Mouse (Mus musculus) embryo, embryonic 10.5 days (tissue): ENCODE data around the gene Ntng2.
A peak's percentile ranks its signal among the peaks of the same experiment; 100 is the strongest.

Source experiments
- DNase-seq: peaks from one replicate; pipeline ENCODE4 v3.0.0-alpha.2; 2015; ENCODE audit warnings: low spot score

The Ntng2 gene

GRCm38 (mm10) chr2:29237623-29238022 is 15.2 kb downstream of the Ntng2 start:
- DNase-seq: peak; percentile 68

- DNase-seq: no peak
Observed at GRCm38 (mm10) chr2:29235811-29236210, 17.0 kb downstream of the Ntng2 start.

GRCm38 (mm10) chr2:29235026-29235425 is 17.8 kb downstream of the Ntng2 start:
- DNase-seq: no peak

GRCm38 (mm10) chr2:29234002-29234401 is 18.8 kb downstream of the Ntng2 start:
- DNase-seq: no peak

- no peak for DNase-seq
Observed at GRCm38 (mm10) chr2:29230191-29230835, 22.5 kb downstream of the Ntng2 start.

GRCm38 (mm10) chr2:29226671-29227070 is 26.1 kb downstream of the Ntng2 start:
- DNase-seq: no peak

GRCm38 (mm10) chr2:29223591-29224262 is 29.1 kb downstream of the Ntng2 start:
- DNase-seq: no peak

- DNase-seq: peak; percentile 84
Observed at GRCm38 (mm10) chr2:29222302-29222701, 30.5 kb downstream of the Ntng2 start.

- DNase-seq: no peak
Observed at GRCm38 (mm10) chr2:29218831-29219230, 34.0 kb downstream of the Ntng2 start.

GRCm38 (mm10) chr2:29217897-29218296 is 34.9 kb downstream of the Ntng2 start:
- no peak for DNase-seq

GRCm38 (mm10) chr2:29217042-29217441 is 35.8 kb downstream of the Ntng2 start:
- no peak for DNase-seq

- peak; percentile 73 for DNase-seq
Observed at GRCm38 (mm10) chr2:29216286-29217012, 36.4 kb downstream of the Ntng2 start.

- DNase-seq: no peak
Observed at GRCm38 (mm10) chr2:29206156-29206555, 46.6 kb downstream of the Ntng2 start.

- no peak for DNase-seq
Observed at GRCm38 (mm10) chr2:29201223-29201955, 51.4 kb downstream of the Ntng2 start.

GRCm38 (mm10) chr2:29199909-29200308 is 52.9 kb downstream of the Ntng2 start:
- peak; percentile 69 for DNase-seq

- DNase-seq: no peak
Observed at GRCm38 (mm10) chr2:29198446-29198845, 54.4 kb downstream of the Ntng2 start.

GRCm38 (mm10) chr2:29196844-29197243 is 56.0 kb downstream of the Ntng2 start:
- DNase-seq: no peak

GRCm38 (mm10) chr2:29194547-29195463 is 58.0 kb downstream of the Ntng2 start:
- peak; percentile 80 for DNase-seq

GRCm38 (mm10) chr2:29193819-29194546 is 58.8 kb downstream of the Ntng2 start:
- DNase-seq: peak; percentile 12

GRCm38 (mm10) chr2:29192629-29193278 is 60.1 kb downstream of the Ntng2 start:
- DNase-seq: peak; percentile 45
